Mouse (Mus musculus): ENCODE results near the gene Zfp949.

The Zfp949 gene

GRCm38 (mm10) chr9:88547851-88548613 is at the start of gene Zfp949:
Gene Zfp949 (plus strand): TSS chr9:88548020.
- ATAC-seq (ENCODE audit: low TSS enrichment), result peak; percentile 86

DNA sequence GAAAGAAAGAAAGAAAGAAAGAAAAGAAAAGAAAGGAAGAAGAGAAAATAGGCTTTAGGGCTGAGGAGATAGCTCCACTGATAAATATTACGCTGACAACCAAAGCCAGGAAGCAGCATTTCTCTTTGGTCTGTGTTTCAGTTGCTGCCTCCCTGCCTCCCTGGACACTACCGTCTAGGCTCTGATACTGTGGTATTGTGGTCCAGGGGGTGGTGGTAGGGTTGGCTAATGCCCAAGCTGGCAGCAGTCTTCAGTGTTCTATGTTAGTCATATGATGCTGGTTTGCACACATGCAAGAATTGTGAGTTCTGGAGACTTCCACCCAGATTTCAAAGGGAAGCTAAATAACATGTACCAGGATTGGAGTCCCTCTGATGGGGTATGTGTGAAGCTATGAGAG is 47.7 kb upstream of the Zfp949 start:
- ATAC-seq (ENCODE audit: low TSS enrichment), result no peak

- no peak for ATAC-seq (ENCODE audit: low TSS enrichment)
These were observed 46.0 kb upstream of the Zfp949 start for GRCm38 (mm10) chr9:88501846-88502245.

DNA sequence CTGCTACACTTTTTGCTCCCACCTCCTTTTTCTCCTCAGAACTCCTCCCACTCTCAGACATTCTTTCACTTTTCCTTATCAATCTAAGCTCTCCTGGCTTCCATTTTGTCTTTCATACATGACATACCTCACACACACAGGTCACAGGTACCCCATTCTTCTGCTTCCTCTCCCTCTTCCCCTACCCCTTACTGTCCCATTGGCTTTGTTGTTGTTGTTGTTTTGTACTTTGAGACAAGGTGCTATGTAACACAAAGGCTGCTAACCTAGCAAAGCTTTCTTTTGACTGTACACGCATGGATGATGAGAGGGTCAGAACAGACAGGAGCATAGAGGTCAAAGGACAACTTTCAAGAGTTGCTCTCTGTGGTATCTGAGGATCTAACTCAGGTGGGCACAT is 32.3 kb upstream of the Zfp949 start:
- no peak for ATAC-seq (ENCODE audit: low TSS enrichment)

DNA sequence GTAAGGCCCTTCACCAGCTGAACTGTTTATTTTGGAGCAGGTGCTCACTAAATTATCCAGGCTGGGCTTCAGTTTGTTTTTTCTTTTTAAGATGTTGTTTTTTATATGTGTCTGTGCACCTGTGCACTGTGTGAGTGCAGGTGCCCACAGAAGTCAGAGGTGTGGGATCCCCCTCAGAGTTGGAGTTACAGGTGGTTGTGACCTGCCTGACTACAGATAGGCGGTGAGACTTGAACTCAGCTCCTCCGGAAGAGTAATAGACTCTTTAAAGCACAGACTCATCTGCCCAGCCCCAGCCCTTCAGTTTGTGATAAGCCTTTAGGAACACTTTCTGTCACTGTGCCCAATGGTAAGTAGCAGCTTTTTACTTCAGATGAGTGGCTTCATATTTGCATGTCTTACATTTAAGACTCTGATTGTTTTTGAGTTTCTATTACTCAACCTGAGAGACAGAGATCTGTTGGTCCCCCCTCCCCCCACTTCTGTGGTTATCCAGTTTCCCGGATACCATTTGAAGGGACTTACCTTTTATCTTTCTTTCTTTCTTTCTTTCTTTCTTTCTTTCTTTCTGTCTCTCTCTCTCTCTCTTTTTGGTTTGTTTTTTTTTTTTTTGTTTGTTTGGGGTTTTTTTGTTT is 31.3 kb upstream of the Zfp949 start:
- no peak for ATAC-seq (ENCODE audit: low TSS enrichment)

DNA sequence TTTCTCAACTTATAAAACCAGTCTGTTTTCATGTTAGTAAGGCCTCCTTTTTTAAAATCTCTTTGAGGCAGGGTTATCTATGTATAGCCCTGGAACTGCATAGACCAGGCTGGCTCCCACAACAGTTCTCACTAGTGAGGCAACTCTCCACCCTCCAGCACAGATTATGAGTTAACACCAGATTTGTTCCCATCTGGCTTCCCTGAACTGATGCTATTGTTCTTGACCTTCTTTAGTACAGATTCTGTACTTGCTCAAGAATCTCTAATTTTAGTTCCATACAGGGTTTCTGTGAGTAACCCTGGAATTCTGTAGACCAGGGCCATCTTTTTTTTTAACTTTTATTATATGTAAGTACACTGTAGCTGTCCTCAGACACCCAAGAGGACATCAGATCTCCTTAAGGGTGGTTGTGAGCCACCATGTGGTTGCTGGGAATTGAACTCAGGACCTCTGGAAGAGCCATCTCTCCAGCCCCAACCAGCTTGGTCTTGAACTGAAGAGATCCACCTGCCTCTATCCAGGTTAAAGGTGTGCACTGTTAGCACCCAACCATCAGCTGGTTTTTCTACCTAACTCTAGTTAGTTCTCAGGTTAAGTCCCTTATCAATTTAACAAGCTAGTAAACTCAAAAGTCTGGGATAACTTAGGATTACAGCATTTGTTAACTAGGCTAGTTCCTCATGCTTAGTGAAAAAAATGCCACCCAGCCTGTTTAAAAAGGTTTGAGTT is 28.3 kb upstream of the Zfp949 start:
- ATAC-seq (ENCODE audit: low TSS enrichment), result no peak

DNA sequence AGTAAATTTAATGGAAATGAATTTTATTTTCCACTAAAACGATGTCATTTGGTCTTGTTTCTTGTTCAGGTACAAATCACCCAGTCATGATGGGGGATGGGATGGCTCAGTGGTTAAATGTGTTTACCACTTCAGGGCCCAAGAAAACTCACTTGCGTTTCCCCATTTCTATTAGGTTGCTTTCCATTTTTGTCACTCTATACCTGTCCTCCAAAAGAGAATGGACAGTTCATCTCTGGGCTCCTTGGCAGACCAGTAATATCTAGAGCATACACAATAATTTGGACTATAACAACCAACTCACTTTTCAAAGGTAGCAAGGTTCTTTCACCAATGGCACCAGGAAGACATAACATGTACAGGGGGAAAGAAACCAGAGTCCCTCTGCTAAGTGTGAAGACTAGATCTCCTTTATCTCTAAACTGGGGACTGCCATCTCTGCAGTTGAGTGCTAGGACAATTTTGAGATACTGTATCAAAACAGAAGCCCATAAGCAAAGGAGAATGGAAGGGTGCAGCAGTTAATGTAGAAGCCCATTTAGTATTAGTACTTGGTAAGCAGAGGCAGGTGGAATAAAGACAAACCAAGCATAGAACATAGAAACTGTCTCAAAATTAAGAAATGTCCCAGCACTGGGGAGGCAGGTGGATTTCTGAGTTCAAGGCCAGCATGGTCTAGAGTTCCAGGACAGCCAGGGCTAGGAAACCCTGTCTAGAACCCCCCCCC is 27.5 kb upstream of the Zfp949 start:
- no peak for ATAC-seq (ENCODE audit: low TSS enrichment)

- no peak for ATAC-seq (ENCODE audit: low TSS enrichment)
These were observed 26.9 kb upstream of the Zfp949 start for GRCm38 (mm10) chr9:88520849-88521483.

DNA sequence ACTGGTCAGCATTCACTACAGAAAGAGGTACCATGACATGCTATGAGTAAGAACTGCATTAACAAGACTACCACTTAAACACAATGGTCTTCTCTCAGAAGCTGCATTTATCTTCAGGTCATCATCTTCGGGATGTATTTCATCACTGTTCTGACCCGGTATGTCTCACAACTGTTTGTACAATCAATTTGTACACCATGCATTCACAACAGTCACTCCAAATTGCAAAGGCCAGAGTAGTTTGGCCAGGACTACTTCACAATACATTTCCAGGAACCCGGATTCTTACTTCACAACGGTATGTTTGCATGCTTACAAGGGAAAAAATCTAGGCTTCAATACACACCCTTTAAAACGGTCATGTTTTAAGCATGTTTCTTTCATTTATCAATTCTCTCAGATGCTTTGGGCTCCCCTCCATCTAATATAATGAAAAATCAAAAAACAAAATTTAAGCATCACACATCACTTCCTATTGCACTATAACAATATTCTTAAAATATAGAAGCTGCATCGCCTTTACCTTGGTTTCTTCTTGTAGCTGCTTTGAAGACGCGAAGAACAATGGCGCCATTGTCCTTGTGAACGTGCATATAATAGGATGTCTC is 25.8 kb upstream of the Zfp949 start:
- no peak for ATAC-seq (ENCODE audit: low TSS enrichment)

GRCm38 (mm10) chr9:88522569-88523334 is 25.1 kb upstream of the Zfp949 start:
- peak; percentile 87 for ATAC-seq (ENCODE audit: low TSS enrichment)

- ATAC-seq (ENCODE audit: low TSS enrichment), result no peak
These were observed 24.5 kb upstream of the Zfp949 start for GRCm38 (mm10) chr9:88523335-88523668.

GRCm38 (mm10) chr9:88524367-88524766 is 23.5 kb upstream of the Zfp949 start:
- ATAC-seq (ENCODE audit: low TSS enrichment), result no peak

GRCm38 (mm10) chr9:88524796-88525195 is 23.0 kb upstream of the Zfp949 start:
- no peak for ATAC-seq (ENCODE audit: low TSS enrichment)

DNA sequence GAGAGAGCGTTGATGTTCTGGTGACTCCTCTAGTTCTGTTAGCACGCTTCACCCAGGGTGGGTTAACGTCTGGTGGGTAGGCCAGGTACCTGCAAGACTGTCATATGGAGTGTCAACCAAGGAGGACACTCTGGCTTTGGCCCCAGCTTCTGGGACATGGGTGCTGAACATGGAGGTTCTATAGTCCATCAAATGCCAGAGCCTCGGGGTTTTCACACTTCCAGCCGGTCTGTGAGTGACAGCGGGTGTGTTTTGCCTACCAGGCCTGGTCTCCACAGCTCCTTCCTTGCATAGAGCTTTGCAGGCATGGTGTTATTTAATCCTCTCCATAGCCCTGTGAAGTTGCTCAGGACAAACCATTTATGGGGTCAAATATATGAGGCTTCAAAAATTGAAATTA is 22.5 kb upstream of the Zfp949 start:
- ATAC-seq (ENCODE audit: low TSS enrichment), result no peak

DNA sequence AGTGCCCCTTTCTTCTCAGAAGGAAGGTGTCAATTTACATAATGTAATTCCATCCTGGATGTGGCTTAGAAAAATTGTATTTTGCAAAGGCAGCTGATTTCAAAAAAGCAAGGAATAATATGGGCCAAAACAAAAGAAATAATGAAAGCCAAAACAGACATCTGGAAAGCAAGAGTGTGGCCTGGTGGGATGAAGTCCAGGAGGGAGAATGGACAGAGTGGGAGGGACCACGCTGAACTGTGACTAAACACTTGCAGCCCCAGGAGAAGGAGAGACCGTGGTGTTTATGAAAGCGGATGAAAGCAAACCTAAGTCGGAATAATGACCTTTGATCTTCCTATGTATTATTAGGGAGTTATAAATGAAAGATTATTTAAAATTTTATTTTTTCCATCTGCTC is 19.9 kb upstream of the Zfp949 start:
- no peak for ATAC-seq (ENCODE audit: low TSS enrichment)

- no peak for ATAC-seq (ENCODE audit: low TSS enrichment)
These were observed 19.1 kb upstream of the Zfp949 start for GRCm38 (mm10) chr9:88528736-88529135.

DNA sequence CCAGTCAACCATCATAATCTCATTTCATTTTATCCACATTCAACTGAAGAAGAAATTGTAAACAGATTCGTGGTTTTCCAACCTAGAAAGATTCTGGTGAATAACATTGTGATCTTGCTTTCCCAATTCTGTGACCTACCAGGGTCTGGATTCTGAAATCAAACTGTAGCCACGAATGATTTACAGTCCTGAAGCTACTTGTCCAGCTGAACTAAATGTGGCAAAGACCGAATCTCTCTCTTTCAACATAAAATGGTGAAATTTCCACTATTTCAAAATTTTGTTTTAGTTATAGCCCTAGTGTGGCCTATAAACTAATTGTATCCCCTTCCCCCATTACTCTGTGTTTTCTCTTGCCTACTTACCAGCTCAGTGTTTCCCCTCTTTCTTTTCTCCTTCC is 18.2 kb upstream of the Zfp949 start:
- ATAC-seq (ENCODE audit: low TSS enrichment), result no peak

DNA sequence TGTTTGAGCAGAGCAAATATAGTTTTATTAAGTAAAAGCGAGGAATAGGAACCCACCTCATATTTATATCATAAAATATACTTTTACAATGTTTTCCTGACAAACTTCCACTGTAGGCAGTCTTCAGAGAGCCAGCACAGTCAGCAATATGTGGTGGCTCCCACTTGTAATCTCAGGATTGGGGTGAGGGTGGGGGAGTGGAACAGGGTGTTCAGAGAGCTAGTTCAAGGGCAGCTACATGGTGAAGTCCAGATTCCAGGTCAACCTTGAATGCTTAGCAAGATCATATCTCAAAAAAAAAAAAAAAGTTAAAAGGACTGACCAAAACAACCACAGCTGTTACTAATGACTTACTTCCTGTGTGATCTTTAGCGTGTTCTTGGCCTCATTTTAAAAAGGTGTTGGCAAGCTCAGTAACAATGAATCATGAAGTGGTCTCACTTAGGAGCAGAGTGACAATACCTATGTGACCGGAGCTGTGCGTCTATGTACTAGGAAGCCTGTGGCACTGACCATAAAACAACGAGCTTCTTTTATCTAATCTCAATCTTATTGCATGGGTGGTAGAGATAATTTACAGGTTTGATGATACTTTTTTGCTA is 17.7 kb upstream of the Zfp949 start:
- no peak for ATAC-seq (ENCODE audit: low TSS enrichment)

DNA sequence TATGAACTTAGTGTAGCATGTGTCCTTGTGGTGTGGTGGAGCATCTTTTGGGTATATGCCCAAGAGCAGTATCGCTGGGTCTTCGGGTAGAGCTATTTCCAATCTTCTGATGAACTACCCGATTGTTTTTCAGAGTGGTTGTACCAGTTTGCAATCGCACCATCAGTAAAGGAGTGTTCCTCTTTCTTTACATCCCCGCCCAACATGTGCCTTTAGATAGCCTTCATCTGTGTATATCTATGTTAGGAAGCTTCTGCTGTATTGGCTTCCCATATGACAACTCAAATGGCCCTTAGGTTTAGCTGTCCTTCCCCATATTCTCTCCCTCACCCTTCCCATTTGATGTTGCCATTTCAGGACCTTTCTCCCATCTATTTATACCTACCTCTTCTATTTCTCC is 13.7 kb upstream of the Zfp949 start:
- ATAC-seq (ENCODE audit: low TSS enrichment), result no peak

DNA sequence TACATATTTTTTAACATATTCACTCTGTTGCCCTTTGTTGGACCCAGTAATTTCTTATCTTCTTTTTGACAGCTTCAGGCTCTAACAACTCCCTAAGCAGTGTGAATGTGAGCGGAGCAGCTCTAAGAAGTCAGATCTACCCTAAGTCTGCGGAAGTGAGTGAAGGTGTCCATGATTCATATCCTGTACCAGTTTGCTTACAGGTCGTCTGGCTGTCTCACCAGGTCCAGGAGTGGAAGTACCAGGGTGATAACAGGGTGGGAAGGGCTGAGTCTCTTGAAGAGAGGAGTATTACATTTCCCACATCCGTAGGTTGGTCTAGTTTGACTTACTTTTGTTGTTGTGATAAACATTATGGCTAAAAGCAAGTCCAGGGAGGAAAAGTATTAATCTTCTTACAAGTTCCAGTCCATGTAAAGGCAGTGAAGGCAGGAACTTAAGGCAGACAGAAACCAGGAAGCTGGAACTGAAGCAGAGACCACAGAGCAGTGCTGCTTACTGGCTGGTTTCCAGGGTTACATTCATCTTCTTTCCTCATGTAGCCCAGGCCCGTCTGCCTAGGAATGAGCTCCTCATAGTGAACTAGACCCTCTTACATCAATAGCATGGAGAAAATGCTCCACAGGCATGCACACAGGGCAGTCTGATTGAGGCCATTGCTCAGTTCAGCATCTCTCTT is 8.1 kb upstream of the Zfp949 start:
- no peak for ATAC-seq (ENCODE audit: low TSS enrichment)
